Mouse (Mus musculus): Measurements from ENCODE around the gene Cacna1a.

Gene Cacna1a

DNA sequence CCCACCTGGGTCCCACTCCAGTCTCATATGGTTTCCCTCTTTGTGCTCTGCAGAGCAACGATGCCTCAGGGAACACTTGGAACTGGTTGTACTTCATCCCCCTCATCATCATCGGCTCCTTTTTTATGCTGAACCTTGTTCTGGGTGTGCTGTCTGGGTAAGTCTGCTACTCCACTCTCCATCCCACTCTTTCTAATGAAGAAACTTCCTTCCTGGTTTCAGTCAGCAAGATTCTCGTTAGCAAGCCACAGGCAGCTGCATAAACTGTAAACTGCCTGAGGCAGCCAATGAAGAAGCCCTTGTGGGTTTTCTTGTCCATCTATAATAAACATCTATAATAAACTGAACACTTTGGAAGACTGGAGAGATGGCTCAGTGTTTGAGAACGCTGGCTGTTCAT is 145.1 kb downstream of the Cacna1a start:
- DNase-seq (ENCODE audit: low spot score in 2 of 2): no peak

DNA sequence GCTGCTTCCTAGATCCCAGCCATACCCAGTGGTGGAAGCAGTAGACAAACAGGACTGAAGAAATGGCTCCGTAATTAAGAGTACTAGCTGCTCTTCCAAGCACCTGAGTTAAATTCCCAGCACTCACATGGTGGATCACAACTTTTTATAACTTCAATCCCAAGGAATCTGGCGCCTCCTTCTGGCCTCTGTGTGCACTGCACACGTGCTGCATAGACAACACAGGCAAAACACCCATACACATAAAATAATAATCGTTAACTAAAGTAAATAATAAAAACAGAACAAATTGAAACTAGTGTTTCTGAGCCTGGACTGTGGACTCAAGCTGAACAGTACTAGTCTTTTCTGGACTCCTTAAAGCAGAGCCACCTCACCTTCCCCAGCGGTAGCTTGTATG is 148.7 kb downstream of the Cacna1a start:
- no peak for DNase-seq (ENCODE audit: low spot score in 2 of 2)

DNA sequence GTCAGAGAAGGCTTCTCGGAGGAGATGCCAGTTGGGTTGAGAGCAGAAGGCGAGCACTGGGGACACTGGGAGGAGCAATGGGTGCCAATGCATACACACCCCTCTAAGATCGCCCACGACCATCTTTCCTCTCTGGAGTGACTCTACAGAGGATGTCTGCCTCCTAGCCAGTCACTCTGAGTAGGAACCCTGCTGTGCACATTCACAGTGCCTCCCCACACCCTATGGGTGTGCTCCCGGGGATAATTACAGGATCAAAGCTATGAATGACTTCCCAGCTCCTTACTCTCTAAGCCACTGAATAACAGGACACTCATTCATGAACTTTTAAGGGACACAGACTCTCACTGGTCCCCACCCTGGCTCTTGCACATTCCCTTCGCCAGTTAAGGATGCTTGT is 151.1 kb downstream of the Cacna1a start:
- DNase-seq (ENCODE audit: low spot score in 2 of 2): no peak

DNA sequence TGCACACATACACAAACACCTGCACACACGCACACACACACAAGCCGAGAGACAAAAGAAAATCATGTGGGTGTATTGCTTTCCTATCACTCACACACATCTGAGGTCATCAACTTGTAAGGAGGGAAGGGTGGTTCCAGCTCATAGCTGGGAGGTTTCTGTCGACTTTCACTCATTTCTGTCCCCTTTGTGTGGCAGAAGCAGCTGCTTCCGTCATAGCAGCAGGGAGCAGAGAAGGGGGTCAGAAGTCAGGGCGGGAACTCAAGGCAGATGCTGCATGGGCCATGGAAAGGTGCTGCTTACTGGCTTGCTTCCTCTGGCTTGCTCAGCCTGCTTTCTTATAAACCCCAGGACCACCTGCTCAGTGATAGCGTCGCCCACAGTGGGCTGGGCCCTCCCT is 154.2 kb downstream of the Cacna1a start:
- no peak for DNase-seq (ENCODE audit: low spot score in 2 of 2)

DNA sequence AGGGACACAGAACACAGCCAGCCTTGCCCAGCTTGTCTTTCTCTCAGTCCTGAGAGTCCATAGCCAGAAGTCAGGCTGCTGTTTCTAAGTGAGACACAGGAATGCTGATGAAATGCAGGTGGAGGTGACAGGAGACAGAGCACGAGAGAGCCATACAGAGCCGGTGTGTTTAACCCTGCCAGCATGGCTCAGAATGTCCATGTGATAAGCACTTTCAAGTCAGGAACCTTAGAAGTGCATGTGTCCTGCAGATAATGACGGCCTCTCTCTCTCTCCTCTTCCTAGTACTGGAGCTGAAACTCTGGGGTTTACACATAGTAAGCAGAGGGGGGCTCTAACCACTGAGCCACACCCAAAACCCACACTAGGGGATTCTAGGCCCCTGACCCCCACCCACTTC is 157.3 kb downstream of the Cacna1a start:
- no peak for DNase-seq (ENCODE audit: low spot score in 2 of 2)

DNA sequence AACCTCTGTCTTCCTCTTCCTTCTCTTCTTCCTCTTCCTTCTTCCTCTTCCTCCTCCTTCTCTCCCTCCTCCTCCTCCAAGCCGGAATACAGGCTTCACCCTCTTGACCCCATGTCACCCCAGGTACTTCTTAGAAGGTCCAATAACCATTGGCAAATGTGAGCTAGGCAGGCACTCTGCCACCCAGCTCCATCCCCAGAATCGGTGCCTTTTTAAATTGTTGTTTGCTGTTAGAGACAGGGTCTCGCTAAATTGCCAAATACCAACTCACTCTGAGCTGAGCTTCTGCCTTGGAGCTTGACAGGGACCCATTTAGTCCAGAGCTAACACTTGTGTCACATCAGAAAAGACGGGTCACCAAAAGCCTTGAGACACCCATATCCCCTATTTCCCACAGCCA is 164.2 kb downstream of the Cacna1a start:
- no peak for DNase-seq (ENCODE audit: low spot score in 2 of 2)

DNA sequence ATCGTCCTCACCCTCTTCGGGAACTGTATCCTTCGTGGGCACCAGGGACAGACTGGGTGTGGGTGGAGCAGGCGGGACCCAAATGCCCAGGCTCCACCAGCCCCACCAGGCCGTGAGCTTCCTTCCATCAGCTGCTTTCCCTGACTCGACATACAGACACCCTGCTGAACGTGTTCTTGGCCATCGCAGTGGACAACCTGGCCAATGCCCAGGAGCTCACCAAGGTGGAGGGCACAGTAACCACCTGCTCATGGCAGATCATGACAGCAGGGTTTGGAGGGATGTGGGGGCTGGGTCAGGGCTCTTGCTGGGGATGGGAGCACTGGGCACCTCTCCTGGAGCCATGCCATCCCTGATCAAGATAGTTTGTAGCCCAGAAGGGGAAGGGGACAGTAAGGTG is 164.9 kb downstream of the Cacna1a start:
- no peak for DNase-seq (ENCODE audit: low spot score in 2 of 2)

DNA sequence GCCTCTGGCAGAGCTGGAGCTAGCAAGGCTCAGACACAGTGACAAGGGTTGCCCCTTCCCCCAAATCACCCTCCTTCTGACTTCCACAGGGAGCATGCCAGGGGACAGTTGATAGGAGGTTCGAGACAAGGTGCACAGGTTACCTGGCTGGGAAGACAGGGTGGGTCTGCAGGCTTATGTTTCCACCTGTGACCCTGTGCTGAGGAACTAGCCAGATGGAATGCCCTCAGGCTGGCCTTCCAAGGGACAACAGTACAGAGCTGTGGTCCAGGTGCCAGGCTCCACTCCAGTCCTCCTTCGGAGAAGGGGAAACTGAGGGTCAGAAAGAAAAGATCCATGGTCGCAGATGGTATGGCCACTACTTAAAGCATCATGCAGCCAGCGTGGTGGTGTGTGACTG is 165.4 kb downstream of the Cacna1a start:
- no peak for DNase-seq (ENCODE audit: low spot score in 2 of 2)

DNA sequence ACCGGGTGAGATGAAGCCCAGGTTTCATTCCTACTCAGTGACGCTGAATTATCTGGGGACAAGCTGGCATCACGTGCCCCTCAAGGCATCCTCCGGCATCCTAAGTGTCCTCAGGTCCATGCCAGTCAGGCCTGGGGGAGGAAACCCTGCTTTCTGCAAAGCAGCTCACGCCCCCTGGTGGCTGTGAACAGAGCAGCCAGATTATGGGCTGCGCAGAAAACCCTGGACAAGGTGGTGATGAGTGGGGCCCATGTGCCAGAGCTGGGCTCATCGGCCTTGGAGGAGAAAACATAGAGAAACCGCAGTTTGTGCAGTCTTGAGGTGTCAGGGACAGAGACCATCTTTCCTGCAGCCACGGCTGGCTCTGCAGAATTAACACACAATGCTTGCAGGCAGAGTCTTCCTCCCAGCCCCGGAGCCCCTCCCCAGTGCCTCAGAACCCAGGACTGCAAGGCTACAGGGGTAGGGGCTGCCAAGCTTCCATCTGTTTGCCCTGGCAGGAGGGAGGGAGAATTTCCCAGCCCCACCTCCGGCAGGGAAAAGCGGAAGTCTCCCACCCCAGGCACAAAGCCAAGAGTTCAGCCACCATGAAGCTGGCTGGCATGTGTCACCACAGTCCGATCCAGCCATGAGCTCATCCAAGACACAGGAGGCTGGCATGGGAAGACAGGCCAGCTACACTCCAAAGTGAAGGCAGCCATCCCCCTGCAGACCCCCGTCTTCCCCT is 166.2 kb downstream of the Cacna1a start:
- peak; percentile 65 to 67 for DNase-seq (ENCODE audit: low spot score in 2 of 2)

DNA sequence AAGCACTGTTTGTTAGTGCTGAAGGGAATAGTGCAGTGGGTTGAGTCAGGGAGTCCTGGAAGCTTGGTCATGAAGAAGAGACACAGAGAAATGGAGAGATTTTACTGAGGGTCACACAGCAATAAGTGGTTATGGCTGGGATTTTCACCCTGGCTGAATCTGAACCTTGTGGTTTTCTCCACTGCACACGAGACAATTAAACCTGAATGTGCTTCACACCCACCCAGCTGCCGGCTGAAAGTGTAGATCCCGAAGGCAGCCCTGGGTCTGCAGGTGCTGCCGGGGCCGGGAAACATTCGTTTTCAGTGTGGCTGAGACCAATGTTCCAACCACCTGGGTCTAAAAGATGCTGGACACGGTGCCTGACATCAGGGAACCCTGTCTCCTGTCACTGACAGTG is 167.0 kb downstream of the Cacna1a start:
- DNase-seq (ENCODE audit: low spot score in 2 of 2): no peak

DNA sequence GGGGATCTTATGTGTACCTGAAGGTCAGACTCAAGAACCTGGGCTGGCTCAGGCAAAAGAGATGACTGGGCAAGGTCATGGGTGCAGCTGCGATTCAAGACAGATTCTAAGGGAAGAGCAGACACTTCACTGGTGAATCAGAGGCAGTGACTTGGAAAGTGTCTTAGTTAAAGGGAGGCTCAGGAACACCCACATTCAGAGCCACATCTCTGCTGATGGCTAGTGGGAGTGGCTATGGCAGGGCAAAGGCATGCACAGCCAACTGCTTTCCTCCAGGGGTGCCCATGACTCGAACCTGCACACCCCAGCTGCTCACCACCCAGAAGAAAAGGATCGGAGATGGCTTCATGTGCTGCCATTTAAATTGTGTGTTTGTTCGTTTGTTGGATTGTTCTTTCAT is 169.7 kb downstream of the Cacna1a start:
- no peak for DNase-seq (ENCODE audit: low spot score in 2 of 2)

DNA sequence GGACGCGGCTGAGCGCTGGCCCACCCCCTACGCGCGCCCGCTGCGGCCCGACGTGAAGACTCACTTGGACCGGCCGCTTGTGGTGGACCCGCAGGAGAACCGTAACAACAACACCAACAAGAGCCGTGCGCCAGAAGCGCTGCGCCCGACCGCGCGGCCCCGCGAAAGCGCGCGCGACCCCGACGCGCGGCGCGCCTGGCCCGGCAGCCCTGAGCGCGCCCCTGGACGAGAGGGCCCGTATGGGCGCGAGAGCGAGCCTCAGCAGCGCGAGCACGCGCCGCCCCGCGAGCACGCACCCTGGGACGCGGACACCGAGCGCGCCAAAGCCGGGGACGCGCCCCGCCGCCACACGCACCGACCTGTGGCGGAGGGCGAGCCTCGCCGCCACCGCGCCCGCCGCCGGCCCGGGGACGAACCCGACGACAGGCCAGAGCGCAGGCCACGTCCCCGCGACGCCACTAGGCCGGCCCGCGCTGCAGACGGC is 170.9 kb downstream of the Cacna1a start:
- no peak for DNase-seq (ENCODE audit: low spot score in 2 of 2)

DNA sequence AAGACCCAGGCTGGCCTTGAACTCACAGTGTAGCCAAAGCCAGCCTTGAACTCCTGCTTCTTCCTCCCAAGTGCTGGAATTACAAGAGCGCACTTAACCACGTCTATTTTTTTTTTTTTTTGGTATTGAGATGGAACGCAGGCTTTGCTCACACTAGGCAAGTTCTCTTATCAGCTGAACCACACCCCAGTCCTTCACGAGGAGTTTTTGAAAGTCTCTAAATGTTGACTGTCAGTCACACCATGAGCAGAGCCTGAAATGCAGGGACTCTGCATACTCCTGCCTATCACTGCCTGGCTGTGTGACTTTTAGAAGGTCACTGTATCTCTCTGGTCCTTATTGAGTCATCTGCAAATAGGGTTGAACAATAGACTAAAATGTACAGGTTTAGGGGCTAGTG is 173.5 kb downstream of the Cacna1a start:
- no peak for DNase-seq (ENCODE audit: low spot score in 2 of 2)

DNA sequence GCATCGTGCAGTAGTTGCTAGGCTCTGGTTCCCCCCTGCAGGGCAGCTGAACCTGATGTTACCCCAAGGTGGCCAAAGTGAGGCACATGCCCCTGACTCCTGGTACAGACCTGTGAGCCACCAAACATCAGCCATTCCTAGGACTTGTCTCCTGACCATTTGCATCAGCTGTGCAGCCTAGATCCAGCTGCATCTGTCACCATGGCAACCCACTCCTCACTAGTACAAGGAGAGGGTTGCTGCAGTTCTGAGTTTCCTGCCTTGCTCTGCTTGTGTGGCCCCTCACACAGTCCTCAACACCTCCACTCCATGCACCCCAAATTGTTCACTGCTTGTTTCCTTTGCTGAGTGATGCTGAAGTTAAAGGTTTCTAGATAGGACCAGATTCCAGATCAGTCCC is 175.8 kb downstream of the Cacna1a start:
- DNase-seq (ENCODE audit: low spot score in 2 of 2): no peak

DNA sequence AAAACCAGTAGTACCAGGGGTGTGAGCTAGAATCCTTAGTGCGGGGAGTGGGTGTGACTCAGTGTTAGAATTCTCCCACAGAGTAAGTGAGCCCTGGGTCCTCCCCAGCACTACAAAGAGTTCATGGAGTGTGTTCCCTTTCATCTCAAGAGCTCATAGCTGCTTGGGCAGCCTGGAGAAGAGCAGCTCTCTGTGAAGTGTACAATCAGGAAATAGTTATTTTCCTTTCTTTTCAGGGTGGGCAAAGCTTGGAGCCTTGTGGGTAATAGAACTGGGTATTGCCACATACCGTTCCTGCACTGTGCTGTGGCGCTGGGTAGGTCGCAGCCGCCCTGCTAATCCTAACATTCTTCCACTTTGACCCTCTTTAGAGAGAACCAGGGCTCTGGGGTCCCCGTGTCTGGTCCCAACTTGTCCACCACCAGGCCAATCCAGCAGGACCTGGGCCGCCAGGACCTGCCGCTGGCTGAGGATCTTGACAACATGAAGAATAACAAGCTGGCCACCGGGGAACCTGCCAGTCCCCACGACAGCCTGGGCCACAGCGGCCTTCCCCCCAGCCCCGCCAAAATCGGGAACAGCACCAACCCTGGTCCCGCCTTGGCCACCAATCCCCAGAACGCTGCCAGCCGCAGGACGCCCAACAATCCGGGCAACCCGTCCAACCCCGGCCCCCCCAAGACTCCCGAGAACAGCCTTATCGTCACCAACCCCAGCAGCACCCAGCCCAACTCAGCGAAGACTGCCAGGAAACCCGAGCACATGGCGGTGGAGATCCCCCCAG is 177.5 kb downstream of the Cacna1a start:
- no peak for DNase-seq (ENCODE audit: low spot score in 2 of 2)

DNA sequence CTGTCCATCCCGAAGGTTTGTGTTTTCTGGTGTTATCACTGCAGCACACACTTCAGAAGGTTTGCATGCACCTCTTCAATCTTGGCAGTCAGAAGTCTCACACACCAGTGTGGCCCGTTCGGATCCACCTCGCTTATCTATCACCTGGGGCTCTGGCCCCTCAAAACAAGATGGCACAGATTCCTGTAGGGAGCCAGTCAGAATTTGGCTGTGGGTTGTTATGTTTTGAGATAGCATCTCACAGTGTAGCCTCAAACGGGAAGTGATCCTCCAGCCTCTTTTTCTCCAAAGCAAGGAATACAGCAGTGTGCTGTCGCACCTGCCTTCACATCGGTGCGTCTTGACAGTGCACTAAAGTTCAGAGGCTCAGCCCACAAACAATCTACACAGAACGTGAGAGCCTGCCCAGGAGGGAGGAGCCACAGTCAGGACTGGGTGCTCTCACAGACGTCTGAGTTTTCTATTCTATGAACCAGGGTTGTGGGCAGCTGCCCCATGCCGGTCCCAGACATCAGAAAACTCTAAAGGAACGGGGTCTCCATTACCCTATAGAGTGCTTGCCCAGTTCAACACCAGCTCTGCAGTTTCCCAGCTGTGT is 178.7 kb downstream of the Cacna1a start:
- no peak for DNase-seq (ENCODE audit: low spot score in 2 of 2)

DNA sequence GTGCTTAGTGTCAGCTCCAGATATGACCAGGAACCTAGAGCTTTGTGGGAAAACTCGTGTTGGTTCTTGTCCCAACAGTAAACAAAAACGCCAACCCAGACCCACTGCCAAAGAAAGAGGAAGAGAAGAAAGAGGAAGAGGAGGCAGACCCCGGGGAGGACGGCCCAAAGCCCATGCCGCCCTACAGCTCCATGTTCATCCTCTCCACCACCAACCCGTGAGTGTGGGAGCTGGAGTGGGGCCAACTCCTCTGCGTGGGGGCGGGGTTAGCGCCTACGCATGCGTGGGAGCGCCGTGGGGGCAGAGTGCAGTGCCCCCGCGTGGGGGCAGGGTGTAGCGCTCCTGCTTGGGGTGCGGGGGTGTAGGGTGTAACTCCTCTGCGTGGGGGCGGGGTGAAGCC is 179.3 kb downstream of the Cacna1a start:
- DNase-seq (ENCODE audit: low spot score in 2 of 2): no peak

DNA sequence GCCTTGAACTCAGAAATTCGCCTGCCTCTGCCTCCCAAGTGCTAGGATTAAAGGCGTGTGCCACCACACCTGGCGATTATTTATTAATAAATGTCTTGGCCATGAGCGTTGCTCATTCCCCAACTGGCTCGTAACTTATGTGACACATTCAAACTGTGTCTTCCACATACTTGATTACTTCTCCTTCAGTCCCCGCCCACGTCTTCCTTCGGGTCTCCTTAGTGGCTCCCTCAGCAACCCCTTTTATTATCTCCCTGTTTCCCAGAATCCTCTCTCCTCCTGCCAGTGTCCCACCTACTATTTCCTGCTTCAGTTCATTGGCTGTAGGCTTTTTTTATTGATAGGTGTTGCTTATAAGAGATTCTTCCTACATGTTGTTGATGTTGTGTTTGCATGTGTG is 180.5 kb downstream of the Cacna1a start:
- no peak for DNase-seq (ENCODE audit: low spot score in 2 of 2)

DNA sequence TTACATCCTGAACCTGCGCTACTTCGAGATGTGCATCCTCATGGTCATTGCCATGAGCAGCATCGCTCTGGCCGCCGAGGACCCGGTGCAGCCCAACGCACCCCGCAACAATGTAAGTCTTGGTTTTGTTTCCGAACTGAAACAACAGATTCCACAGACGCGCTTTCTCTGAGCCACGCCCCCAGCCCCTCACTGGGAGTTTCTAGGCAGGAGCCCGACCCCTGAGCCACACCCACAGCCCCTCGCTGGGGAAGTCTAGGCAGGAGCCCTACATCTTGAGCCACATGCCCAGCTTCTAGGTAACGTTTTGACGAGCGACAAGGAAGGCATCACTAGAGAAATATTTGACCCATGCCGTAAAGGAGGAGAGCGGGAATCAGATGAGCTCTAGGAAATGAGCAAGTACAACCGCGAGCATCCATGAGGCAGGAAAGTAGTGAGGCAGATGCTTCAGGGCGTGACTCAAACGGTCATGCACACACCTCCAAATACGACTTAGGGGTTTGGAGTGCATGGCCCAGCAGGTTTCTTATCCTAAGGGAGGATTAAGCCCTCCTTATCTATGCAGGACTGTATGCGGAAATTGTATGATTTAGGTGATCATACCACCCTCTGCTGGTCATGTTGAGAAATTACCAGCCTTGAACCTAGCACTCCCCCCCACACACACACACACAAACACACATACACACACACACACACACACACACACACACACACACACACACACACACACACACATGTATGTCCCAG is 181.9 kb downstream of the Cacna1a start:
- no peak for DNase-seq (ENCODE audit: low spot score in 2 of 2)

DNA sequence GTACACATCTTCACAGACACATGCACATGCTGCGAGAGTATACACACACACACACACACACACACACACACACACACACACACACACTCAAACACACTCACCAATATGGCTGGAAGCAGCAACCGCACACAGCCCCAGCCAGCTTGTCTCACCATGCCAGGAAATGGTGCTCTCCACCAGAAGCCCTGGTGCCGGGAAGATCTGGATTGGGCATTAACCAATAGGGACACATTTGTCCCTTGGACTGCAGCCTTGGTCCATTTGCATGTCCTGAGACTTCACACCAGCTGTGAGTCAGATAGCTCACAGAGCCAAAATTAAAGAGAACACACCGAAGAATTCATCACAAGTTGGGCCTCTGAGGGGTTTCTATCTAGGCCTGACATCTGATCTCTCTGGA is 189.2 kb downstream of the Cacna1a start:
- no peak for DNase-seq (ENCODE audit: low spot score in 2 of 2)

DNA sequence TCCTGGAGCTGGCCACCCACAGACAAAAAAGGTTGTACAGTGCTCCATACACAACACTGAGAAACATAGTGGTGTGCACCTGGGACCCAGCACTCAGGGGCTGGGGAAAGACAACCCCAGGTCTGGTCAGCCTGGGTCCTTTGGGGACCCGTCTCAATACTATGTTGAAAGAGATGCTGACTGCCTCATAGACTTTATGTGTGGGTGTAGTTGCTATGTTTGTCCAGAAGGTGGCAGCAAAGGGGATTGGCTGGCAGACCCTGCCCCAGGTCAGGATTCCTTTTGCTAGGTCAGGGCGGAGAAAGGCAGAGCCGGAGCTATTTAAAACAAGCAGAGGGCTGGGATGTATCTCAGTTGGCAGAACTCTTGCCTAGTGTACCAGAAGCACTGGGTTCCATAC is 191.4 kb downstream of the Cacna1a start:
- no peak for DNase-seq (ENCODE audit: low spot score in 2 of 2)

DNA sequence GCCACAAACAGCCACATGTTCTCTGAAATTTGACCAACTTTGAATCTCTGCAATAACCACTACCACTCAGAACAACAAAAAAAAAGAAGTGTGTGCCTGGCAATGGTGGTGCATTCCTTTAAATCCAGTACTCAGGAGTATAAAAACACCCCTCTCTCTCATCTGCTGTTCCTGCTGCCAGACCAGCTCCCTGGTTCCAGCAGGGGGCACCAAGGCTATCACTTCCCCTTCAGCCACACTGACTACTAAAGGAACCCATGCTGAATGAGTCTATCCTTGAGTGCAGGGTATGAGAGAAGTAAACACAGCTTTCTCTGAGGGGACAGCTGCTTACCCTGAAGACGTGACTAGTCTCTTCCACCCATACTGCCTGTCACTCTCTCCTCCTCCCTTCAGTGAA is 197.1 kb downstream of the Cacna1a start:
- no peak for DNase-seq (ENCODE audit: low spot score in 2 of 2)

All from frontal cortex, postnatal 25 days (tissue).